Mouse (Mus musculus): ENCODE data around the gene Gm28230. TPM values are rescaled to one million over a fixed set of nuclear protein-coding genes. Genes with fewer than 3 reads are reported as not detected.

The Gm28230 gene
- polyA plus RNA-seq, 1 experiment from 2014 or later = 3.9 TPM

- Histone ChIP-seq H3K27ac (ENCODE audit: low read depth, low read length) (no peak overlapping the region), H3K4me1 (ENCODE audit: control insufficient read depth, insufficient read depth, low read length) (peaks cover 10% of the 10 kb centered on the region), H3K36me3 (ENCODE audit: control insufficient read depth, insufficient read depth, low read length) (no peaks in the 10 kb centered on the region), H3K4me2 (ENCODE audit: low read depth) (peak overlapping the region; percentile 85), H3K9me3 (ENCODE audit: control insufficient read depth, low read length) (no peaks in the 10 kb centered on the region), H3K27me3 (ENCODE audit: control insufficient read depth, insufficient read depth, low read length) (peaks cover 5% of the 10 kb centered on the region), H3K9ac (ENCODE audit: low read length) (peak overlapping the region; percentile 53), H3K4me3 (ENCODE audit: low read depth, low read length) (peak overlapping the region; percentile 49)
- ATAC-seq (ENCODE audit: insufficient read depth, low FRiP score, low TSS enrichment) = peak; percentile 6; the same call in 1 of the 2 replicates
- DNase-seq (ENCODE audit: low spot score) = no peak
- WGBS = 2% methylated on average over 42 of the region's 53 CpGs
These were observed 36.8 kb downstream of the Gm28230 start for GRCm38 (mm10) chr2:74763245-74763735.

- DNase-seq (ENCODE audit: low spot score) (no peak), ATAC-seq (ENCODE audit: insufficient read depth, low FRiP score, low TSS enrichment) (no peak)
- Histone ChIP-seq H3K9ac (ENCODE audit: low read length) (no peak overlapping the region), H3K4me3 (ENCODE audit: low read depth, low read length) (peak overlapping the region; percentile 49), H3K27ac (ENCODE audit: low read depth, low read length) (no peak overlapping the region), H3K36me3 (ENCODE audit: control insufficient read depth, insufficient read depth, low read length) (no peaks in the 10 kb centered on the region), H3K4me2 (ENCODE audit: low read depth) (peak overlapping the region; percentile 85; the same call in 1 of the 2 replicates), H3K27me3 (ENCODE audit: control insufficient read depth, insufficient read depth, low read length) (peaks cover 5% of the 10 kb centered on the region), H3K4me1 (ENCODE audit: control insufficient read depth, insufficient read depth, low read length) (peaks cover 10% of the 10 kb centered on the region), H3K9me3 (ENCODE audit: control insufficient read depth, low read length) (no peaks in the 10 kb centered on the region)
- 47% methylated on average over 10 of the region's 10 CpGs for WGBS
These were observed 37.4 kb downstream of the Gm28230 start for GRCm38 (mm10) chr2:74763976-74764375.

- no peaks in the 10 kb centered on the region for H3K4me1 ChIP-seq (ENCODE audit: control insufficient read depth, insufficient read depth, low read length)
- H3K36me3 ChIP-seq (ENCODE audit: control insufficient read depth, insufficient read depth, low read length) = no peaks in the 10 kb centered on the region
- no peak overlapping the region for H3K4me3 ChIP-seq (ENCODE audit: low read depth, low read length)
- DNase-seq (ENCODE audit: low spot score) (no peak), ATAC-seq (ENCODE audit: insufficient read depth, low FRiP score, low TSS enrichment) (no peak)
- H3K9ac ChIP-seq (ENCODE audit: low read length) = no peak overlapping the region
- no peaks in the 10 kb centered on the region for H3K9me3 ChIP-seq (ENCODE audit: control insufficient read depth, low read length)
- no peak overlapping the region for H3K27ac ChIP-seq (ENCODE audit: low read depth, low read length)
- no peak overlapping the region for H3K4me2 ChIP-seq (ENCODE audit: low read depth)
- no peaks in the 10 kb centered on the region for H3K27me3 ChIP-seq (ENCODE audit: control insufficient read depth, insufficient read depth, low read length)
- 88% methylated on average over 2 of the region's 2 CpGs for WGBS
These were observed 47.8 kb downstream of the Gm28230 start for GRCm38 (mm10) chr2:74774359-74774758.

GRCm38 (mm10) chr2:74777536-74778275, 51.2 kb downstream of the Gm28230 start:
- Histone ChIP-seq H3K4me1 (ENCODE audit: control insufficient read depth, insufficient read depth, low read length) (no peaks in the 10 kb centered on the region), H3K4me3 (ENCODE audit: low read depth, low read length) (no peak overlapping the region), H3K9me3 (ENCODE audit: control insufficient read depth, low read length) (no peaks in the 10 kb centered on the region), H3K36me3 (ENCODE audit: control insufficient read depth, insufficient read depth, low read length) (no peaks in the 10 kb centered on the region), H3K27ac (ENCODE audit: low read depth, low read length) (no peak overlapping the region), H3K9ac (ENCODE audit: low read length) (no peak overlapping the region), H3K4me2 (ENCODE audit: low read depth) (no peak overlapping the region), H3K27me3 (ENCODE audit: control insufficient read depth, insufficient read depth, low read length) (no peaks in the 10 kb centered on the region)
- ATAC-seq (ENCODE audit: insufficient read depth, low FRiP score, low TSS enrichment) (no peak), DNase-seq (ENCODE audit: low spot score) (no peak)
- 73% methylated on average over 13 of the region's 13 CpGs for WGBS

- Histone ChIP-seq H3K36me3 (ENCODE audit: control insufficient read depth, insufficient read depth, low read length) (no peaks in the 10 kb centered on the region), H3K4me2 (ENCODE audit: low read depth) (no peak overlapping the region), H3K27me3 (ENCODE audit: control insufficient read depth, insufficient read depth, low read length) (no peaks in the 10 kb centered on the region), H3K9me3 (ENCODE audit: control insufficient read depth, low read length) (no peaks in the 10 kb centered on the region), H3K4me1 (ENCODE audit: control insufficient read depth, insufficient read depth, low read length) (no peaks in the 10 kb centered on the region), H3K9ac (ENCODE audit: low read length) (no peak overlapping the region), H3K4me3 (ENCODE audit: low read depth, low read length) (no peak overlapping the region), H3K27ac (ENCODE audit: low read depth, low read length) (no peak overlapping the region)
- ATAC-seq (ENCODE audit: insufficient read depth, low FRiP score, low TSS enrichment) (no peak), DNase-seq (ENCODE audit: low spot score) (no peak)
- 74% methylated on average over 5 of the region's 5 CpGs for WGBS
These were observed 54.9 kb downstream of the Gm28230 start for GRCm38 (mm10) chr2:74781386-74781785.

GRCm38 (mm10) chr2:74795531-74795930, 69.0 kb downstream of the Gm28230 start:
- Histone ChIP-seq H3K4me1 (ENCODE audit: control insufficient read depth, insufficient read depth, low read length) (no peaks in the 10 kb centered on the region), H3K9ac (ENCODE audit: low read length) (no peak overlapping the region), H3K27ac (ENCODE audit: low read depth, low read length) (no peak overlapping the region), H3K4me3 (ENCODE audit: low read depth, low read length) (no peak overlapping the region), H3K4me2 (ENCODE audit: low read depth) (no peak overlapping the region), H3K36me3 (ENCODE audit: control insufficient read depth, insufficient read depth, low read length) (no peaks in the 10 kb centered on the region), H3K9me3 (ENCODE audit: control insufficient read depth, low read length) (no peaks in the 10 kb centered on the region), H3K27me3 (ENCODE audit: control insufficient read depth, insufficient read depth, low read length) (no peaks in the 10 kb centered on the region)
- ATAC-seq (ENCODE audit: insufficient read depth, low FRiP score, low TSS enrichment) (no peak), DNase-seq (ENCODE audit: low spot score) (no peak)
- 66% methylated on average over 7 of the region's 7 CpGs for WGBS

MicroRNAs encoded within 50 kb of the gene (microRNA counts, 519-probe panel; counts per million panel counts)
- 6,556 counts per million, percentile 98 among the panel's probes with 10 or more counts for microRNA mmu-miR-10b

Small RNA genes lying within 50 kb of the gene (microRNA-seq; reads per million reads assigned to microRNA genes)
- gene Gm44463 (not detected), gene Mir10b (153,999 reads per million, percentile 100 among the genes with 10 or more reads in this experiment)

Other genes with a start within 250 kb of the Gm28230 start
- gene Lnpk, start 147.3 kb upstream of the Gm28230 start, polyA plus RNA-seq (2014; fragmentation: Nextera tagmentation; extraction: Ambion mirVana) = 46.5 and 48.3 TPM in 2 replicates
- 0.54 and 0.69 TPM in 2 replicates for gene Evx2, start 67.2 kb upstream of the Gm28230 start, polyA plus RNA-seq (2014; fragmentation: Nextera tagmentation; extraction: Ambion mirVana)
- 0.41 and 1.0 TPM in 2 replicates for gene Hoxd13, start 58.4 kb upstream of the Gm28230 start, polyA plus RNA-seq (2014; fragmentation: Nextera tagmentation; extraction: Ambion mirVana)
- 2.1 TPM in 2 replicates for gene Hoxd12, start 51.7 kb upstream of the Gm28230 start, polyA plus RNA-seq (2014; fragmentation: Nextera tagmentation; extraction: Ambion mirVana)
- gene Hoxd11, start 47.2 kb upstream of the Gm28230 start, polyA plus RNA-seq (2014; fragmentation: Nextera tagmentation; extraction: Ambion mirVana) = 8.1 and 8.5 TPM in 2 replicates
- 28.1 and 29.3 TPM in 2 replicates for gene Hoxd10, start 34.8 kb upstream of the Gm28230 start, polyA plus RNA-seq (2014; fragmentation: Nextera tagmentation; extraction: Ambion mirVana)
- 14.3 and 17.3 TPM in 2 replicates for gene Hoxd9, start 29.0 kb upstream of the Gm28230 start, polyA plus RNA-seq (2014; fragmentation: Nextera tagmentation; extraction: Ambion mirVana)
- gene Hoxd8, start 22.1 kb upstream of the Gm28230 start, polyA plus RNA-seq (2014; fragmentation: Nextera tagmentation; extraction: Ambion mirVana) = 21.3 and 23.1 TPM in 2 replicates
- gene Hoxd3, start 14.8 kb upstream of the Gm28230 start, polyA plus RNA-seq (2014; fragmentation: Nextera tagmentation; extraction: Ambion mirVana) = 52.7 and 55.0 TPM in 2 replicates
- gene Hoxd4, start 14.8 kb upstream of the Gm28230 start, polyA plus RNA-seq (2014; fragmentation: Nextera tagmentation; extraction: Ambion mirVana) = 9.2 and 11.2 TPM in 2 replicates
- 9.0 and 9.8 TPM in 2 replicates for gene Hoxd1, start 36.3 kb downstream of the Gm28230 start, polyA plus RNA-seq (2014; fragmentation: Nextera tagmentation; extraction: Ambion mirVana)
- 163 and 168 TPM in 2 replicates for gene Mtx2, start 99.1 kb downstream of the Gm28230 start, polyA plus RNA-seq (2014; fragmentation: Nextera tagmentation; extraction: Ambion mirVana)

Data from neural tube, embryonic 11.5 days (tissue).